Mouse (Mus musculus): ENCODE results near the gene Mrps23. TPM values are rescaled to one million over a fixed set of nuclear protein-coding genes. Genes with fewer than 3 reads are reported as not detected.

Mrps23 gene
- polyA plus RNA-seq, 1 experiment: 74.9 TPM

GRCm38 (mm10) chr11:88180467-88180958 is 23.7 kb upstream of the Mrps23 start:
- peak; percentile 64 for DNase-seq (ENCODE audit: low read depth)
- TF ChIP-seq CTCF (IDR thresholded peaks at IDR 0.05; ENCODE audit: borderline replicate concordance, extremely low read depth, insufficient read depth, insufficient read length) (no peak), POLR2A (IDR thresholded peaks at IDR 0.05; ENCODE audit: borderline replicate concordance, extremely low read depth, insufficient read depth, insufficient read length, poor library complexity, severe bottlenecking) (no peak)

GRCm38 (mm10) chr11:88180959-88181619 is 23.1 kb upstream of the Mrps23 start:
- peak; percentile 89 for DNase-seq (ENCODE audit: low read depth)
- TF ChIP-seq CTCF (IDR thresholded peaks at IDR 0.05; ENCODE audit: borderline replicate concordance, extremely low read depth, insufficient read depth, insufficient read length) (no peak), POLR2A (IDR thresholded peaks at IDR 0.05; ENCODE audit: borderline replicate concordance, extremely low read depth, insufficient read depth, insufficient read length, poor library complexity, severe bottlenecking) (no peak)

GRCm38 (mm10) chr11:88184632-88185180 is 19.5 kb upstream of the Mrps23 start:
- TF ChIP-seq POLR2A (IDR thresholded peaks at IDR 0.05; ENCODE audit: borderline replicate concordance, extremely low read depth, insufficient read depth, insufficient read length, poor library complexity, severe bottlenecking) (no peak), CTCF (IDR thresholded peaks at IDR 0.05; ENCODE audit: borderline replicate concordance, extremely low read depth, insufficient read depth, insufficient read length) (no peak)

GRCm38 (mm10) chr11:88186078-88186946 is 17.9 kb upstream of the Mrps23 start:
- DNase-seq (ENCODE audit: low read depth): no peak
- TF ChIP-seq CTCF (IDR thresholded peaks at IDR 0.05; ENCODE audit: borderline replicate concordance, extremely low read depth, insufficient read depth, insufficient read length) (no peak), POLR2A (IDR thresholded peaks at IDR 0.05; ENCODE audit: borderline replicate concordance, extremely low read depth, insufficient read depth, insufficient read length, poor library complexity, severe bottlenecking) (no peak)

More at GRCm38 (mm10) chr11:88184632-88185180, 19.5 kb upstream of the Mrps23 start:
- no peak for DNase-seq (ENCODE audit: low read depth)

GRCm38 (mm10) chr11:88186947-88187243 is 17.3 kb upstream of the Mrps23 start:
- no peak for DNase-seq (ENCODE audit: low read depth)
- TF ChIP-seq CTCF (IDR thresholded peaks at IDR 0.05; ENCODE audit: borderline replicate concordance, extremely low read depth, insufficient read depth, insufficient read length) (no peak), POLR2A (IDR thresholded peaks at IDR 0.05; ENCODE audit: borderline replicate concordance, extremely low read depth, insufficient read depth, insufficient read length, poor library complexity, severe bottlenecking) (no peak)

GRCm38 (mm10) chr11:88187417-88188133 is 16.6 kb upstream of the Mrps23 start:
- TF ChIP-seq CTCF (IDR thresholded peaks at IDR 0.05; ENCODE audit: borderline replicate concordance, extremely low read depth, insufficient read depth, insufficient read length) (peak; percentile 93), POLR2A (IDR thresholded peaks at IDR 0.05; ENCODE audit: borderline replicate concordance, extremely low read depth, insufficient read depth, insufficient read length, poor library complexity, severe bottlenecking) (no peak)
- DNase-seq (ENCODE audit: low read depth): peak; percentile 94

- TF ChIP-seq CTCF (IDR thresholded peaks at IDR 0.05; ENCODE audit: borderline replicate concordance, extremely low read depth, insufficient read depth, insufficient read length) (no peak), POLR2A (IDR thresholded peaks at IDR 0.05; ENCODE audit: borderline replicate concordance, extremely low read depth, insufficient read depth, insufficient read length, poor library complexity, severe bottlenecking) (no peak)
- DNase-seq (ENCODE audit: low read depth): no peak
Observed at GRCm38 (mm10) chr11:88188216-88188615, 16.0 kb upstream of the Mrps23 start.

GRCm38 (mm10) chr11:88188635-88189034 is 15.6 kb upstream of the Mrps23 start:
- no peak for TF ChIP-seq POLR2A (IDR thresholded peaks at IDR 0.05; ENCODE audit: borderline replicate concordance, extremely low read depth, insufficient read depth, insufficient read length, poor library complexity, severe bottlenecking)
- no peak for DNase-seq (ENCODE audit: low read depth)

- DNase-seq (ENCODE audit: low read depth): peak; percentile 61
- TF ChIP-seq POLR2A (IDR thresholded peaks at IDR 0.05; ENCODE audit: borderline replicate concordance, extremely low read depth, insufficient read depth, insufficient read length, poor library complexity, severe bottlenecking) (no peak), CTCF (IDR thresholded peaks at IDR 0.05; ENCODE audit: borderline replicate concordance, extremely low read depth, insufficient read depth, insufficient read length) (peak; percentile 32; the same call in 1 of the 2 replicates)
Observed at GRCm38 (mm10) chr11:88192595-88192994, 11.6 kb upstream of the Mrps23 start.

- TF ChIP-seq POLR2A (IDR thresholded peaks at IDR 0.05; ENCODE audit: borderline replicate concordance, extremely low read depth, insufficient read depth, insufficient read length, poor library complexity, severe bottlenecking): no peak
- no peak for TF ChIP-seq CTCF (IDR thresholded peaks at IDR 0.05; ENCODE audit: borderline replicate concordance, extremely low read depth, insufficient read depth, insufficient read length)
- no peak for DNase-seq (ENCODE audit: low read depth)
Observed at GRCm38 (mm10) chr11:88193098-88193823, 10.9 kb upstream of the Mrps23 start.

Data from brain, embryonic 14.5 days (tissue).